ENCODE assay signal across 28 mouse cellular contexts in genomic region chr14:27315737-27316136, GRCm38 (mm10).
"Had no signal": no experiment of that assay in that cellular context is flagged by ENCODE, and none has a peak within 500 bp of the region (broad histone marks: within the 10 kb centered on the region; RNA-seq: fewer than 3 reads in every experiment).

No protein-coding gene starts in this region.

- DNase-seq: cerebellum, adult 2 months; cerebellum, adult 8-10 months; cerebellum, adult 9-10 months; cerebellum, adult 9-11 months; cerebellum, postnatal 10 days; cerebellum, postnatal 14 days; cerebellum, postnatal 25 days; cerebellum, postnatal 36 days; embryo, embryonic 11 days; forebrain, postnatal 0 days; gastrocnemius, postnatal 10 days; gastrocnemius, postnatal 14 days; gastrocnemius, postnatal 36 days; heart, adult 11 months; heart, adult 18-20 months; heart, adult 2 months had no signal

- H3K27ac ChIP-seq: embryonic facial prominence, embryonic 10.5 days; embryonic facial prominence, embryonic 12.5 days; embryonic facial prominence, embryonic 13.5 days; embryonic facial prominence, embryonic 15.5 days; forebrain, embryonic 10.5 days; forebrain, embryonic 12.5 days; forebrain, embryonic 13.5 days; forebrain, embryonic 15.5 days; heart, adult 2 months; heart, embryonic 10.5 days had no signal

- H3K36me3 ChIP-seq: embryonic facial prominence, embryonic 10.5 days; embryonic facial prominence, embryonic 12.5 days; embryonic facial prominence, embryonic 13.5 days; embryonic facial prominence, embryonic 15.5 days; forebrain, embryonic 10.5 days; forebrain, embryonic 12.5 days; forebrain, embryonic 15.5 days; heart, embryonic 10.5 days had no signal

- H3K4me2 ChIP-seq: embryonic facial prominence, embryonic 12.5 days; embryonic facial prominence, embryonic 13.5 days; embryonic facial prominence, embryonic 15.5 days; forebrain, embryonic 12.5 days; forebrain, embryonic 13.5 days; forebrain, embryonic 15.5 days had no signal

- H3K27me3 ChIP-seq: embryonic facial prominence, embryonic 12.5 days; embryonic facial prominence, embryonic 13.5 days; embryonic facial prominence, embryonic 15.5 days; forebrain, embryonic 12.5 days; forebrain, embryonic 13.5 days; forebrain, embryonic 15.5 days had no signal

- H3K9me3 ChIP-seq: embryonic facial prominence, embryonic 10.5 days; embryonic facial prominence, embryonic 12.5 days; embryonic facial prominence, embryonic 13.5 days; embryonic facial prominence, embryonic 15.5 days; forebrain, embryonic 10.5 days; forebrain, embryonic 12.5 days; forebrain, embryonic 13.5 days; forebrain, embryonic 15.5 days; heart, embryonic 10.5 days had no signal

- H3K4me3 ChIP-seq: embryonic facial prominence, embryonic 10.5 days; embryonic facial prominence, embryonic 12.5 days; embryonic facial prominence, embryonic 13.5 days; embryonic facial prominence, embryonic 15.5 days; erythroblast, embryonic 14.5 days; forebrain, embryonic 10.5 days; forebrain, embryonic 12.5 days; forebrain, embryonic 13.5 days; forebrain, embryonic 15.5 days; heart, adult 2 months; heart, embryonic 10.5 days had no signal

- H3K4me1 ChIP-seq: embryonic facial prominence, embryonic 10.5 days; embryonic facial prominence, embryonic 12.5 days; embryonic facial prominence, embryonic 13.5 days; embryonic facial prominence, embryonic 15.5 days; forebrain, embryonic 12.5 days; forebrain, embryonic 13.5 days; forebrain, embryonic 15.5 days had no signal

- ATAC-seq: forebrain, embryonic 13.5 days; forebrain, embryonic 14.5 days; forebrain, embryonic 15.5 days; forebrain, embryonic 16.5 days; forebrain, postnatal 0 days had no signal

- H3K9ac ChIP-seq: embryonic facial prominence, embryonic 12.5 days; embryonic facial prominence, embryonic 13.5 days; embryonic facial prominence, embryonic 15.5 days; forebrain, embryonic 12.5 days; forebrain, embryonic 13.5 days; forebrain, embryonic 15.5 days; forebrain, postnatal 0 days had no signal
